In the genomic region with DNA sequence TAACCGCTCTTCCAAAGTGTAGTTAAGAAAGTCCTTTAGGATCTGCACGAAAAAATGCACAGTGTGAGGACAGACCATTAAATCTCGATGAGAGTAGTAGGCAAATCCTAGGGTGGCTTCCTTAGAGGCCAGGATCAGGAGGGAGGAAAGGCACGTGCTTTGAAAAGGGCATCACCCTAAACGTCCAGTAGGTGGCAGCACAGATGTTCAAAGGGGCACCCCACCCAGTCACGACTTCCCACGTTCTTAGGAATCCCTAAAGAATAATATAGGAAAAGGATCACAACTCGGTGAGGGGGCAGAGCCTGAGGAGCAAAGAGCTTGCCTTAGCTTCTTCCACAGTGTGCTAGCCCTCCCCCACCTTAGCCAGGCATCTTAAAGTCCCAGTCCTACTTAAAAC, we compare ENCODE assay signal across 8 mouse cellular contexts. TPM values are rescaled to one million over a fixed set of nuclear protein-coding genes. Genes with fewer than 3 reads are reported as not detected.
DNase-seq lines count a peak whose midpoint lies in the region; ATAC-seq lines count a peak whose summit lies in the region.

No protein-coding gene starts in this region.

- peak overlapping the region; percentile 58; the same call in 1 of the 2 replicates for H3K4me3 ChIP-seq in hindbrain, embryonic 14.5 days (replicated peaks; ENCODE audit: low read length)

- DNase-seq in WW6 (ENCODE audit: low read depth, low spot score): peak; percentile 86
- peak; percentile 87 to 90 for DNase-seq in cerebellum, postnatal 14 days
- DNase-seq in frontal cortex, postnatal 14 days (ENCODE audit: low spot score in 2 of 2): peak; percentile 60 to 74
- peak; percentile 77 for DNase-seq in hindbrain, embryonic 14.5 days (ENCODE audit: low spot score)
- peak; percentile 68 for DNase-seq in left cerebral cortex, adult 11 months (ENCODE audit: low spot score)
- peak; percentile 78 for DNase-seq in lung, postnatal 36 days
- peak; percentile 61 for DNase-seq in retina, postnatal 7 days (ENCODE audit: low read depth, low spot score)
- peak; percentile 80 for DNase-seq in yolk sac, embryonic 10.5 days (ENCODE audit: low spot score)

- no peak overlapping the region for H3K27ac ChIP-seq in hindbrain, embryonic 14.5 days

- 12% methylated on average over 8 of the region's 8 CpGs for WGBS in hindbrain, embryonic 14.5 days

- H3K4me1 ChIP-seq in hindbrain, embryonic 14.5 days (replicated peaks; ENCODE audit: control insufficient read depth, insufficient read depth, low read length): peaks cover 7% of the 10 kb centered on the region; the same call in 1 of the 2 replicates

- H3K9me3 ChIP-seq in hindbrain, embryonic 14.5 days (ENCODE audit: control insufficient read depth, low read length): no peaks in the 10 kb centered on the region

- peaks cover 25% of the 10 kb centered on the region for H3K27me3 ChIP-seq in hindbrain, embryonic 14.5 days (ENCODE audit: control insufficient read depth, insufficient read depth, low read length)

- H3K9ac ChIP-seq in hindbrain, embryonic 14.5 days: peak overlapping the region; percentile 16; the same call in 1 of the 2 replicates

- peak overlapping the region; percentile 72 for H3K4me2 ChIP-seq in hindbrain, embryonic 14.5 days (replicated peaks)

- H3K36me3 ChIP-seq in hindbrain, embryonic 14.5 days (replicated peaks; ENCODE audit: control insufficient read depth, insufficient read depth): peaks cover 28% of the 10 kb centered on the region

- ATAC-seq in hindbrain, embryonic 14.5 days (ENCODE audit: low FRiP score): peak; percentile 29; the same call in 1 of the 2 replicates

RNA-seq across cellular contexts. Expression of a gene that starts 32.7 kb away (rescaled TPM):
- polyA plus RNA-seq in hindbrain, embryonic 14.5 days (2014; fragmentation: Nextera tagmentation; extraction: Ambion mirVana): 0.09 TPM in 1 of 2 replicates, not detected in the other
